Mouse (Mus musculus): ENCODE data around the gene Hnrnpr.

Hnrnpr gene

GRCm38 (mm10) chr4:136310229-136311041, at the start of gene Hnrnpr:
Gene Hnrnpr (plus strand): TSS chr4:136310942.
- peak; percentile 97 for DNase-seq (ENCODE audit: extremely low read depth, low read depth)

- no peak for DNase-seq (ENCODE audit: extremely low read depth, low read depth)
Observed at GRCm38 (mm10) chr4:136261912-136262311, 48.8 kb upstream of the Hnrnpr start.

DNA sequence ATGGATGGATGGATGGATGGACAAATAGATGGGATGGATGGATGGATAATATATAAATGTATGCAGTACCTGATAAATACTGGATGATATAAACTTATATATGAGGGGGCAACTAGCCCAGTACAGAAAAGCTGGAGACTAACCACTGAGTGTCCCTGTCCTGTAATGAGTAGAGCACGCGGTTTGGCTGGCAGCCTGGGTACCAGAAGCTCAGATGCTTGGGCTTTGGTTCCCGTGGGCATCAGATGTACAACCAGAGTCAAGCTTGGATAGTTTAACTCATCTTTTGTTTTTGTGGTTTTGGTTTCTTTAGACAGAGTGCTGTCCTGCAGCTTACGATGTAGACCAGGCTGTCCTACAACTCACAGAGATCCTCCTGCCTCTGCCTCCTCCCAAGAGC, 47.2 kb upstream of the Hnrnpr start:
- no peak for DNase-seq (ENCODE audit: extremely low read depth, low read depth)

GRCm38 (mm10) chr4:136266716-136267343, 43.9 kb upstream of the Hnrnpr start:
- peak; percentile 39 for DNase-seq (ENCODE audit: extremely low read depth, low read depth)

DNA sequence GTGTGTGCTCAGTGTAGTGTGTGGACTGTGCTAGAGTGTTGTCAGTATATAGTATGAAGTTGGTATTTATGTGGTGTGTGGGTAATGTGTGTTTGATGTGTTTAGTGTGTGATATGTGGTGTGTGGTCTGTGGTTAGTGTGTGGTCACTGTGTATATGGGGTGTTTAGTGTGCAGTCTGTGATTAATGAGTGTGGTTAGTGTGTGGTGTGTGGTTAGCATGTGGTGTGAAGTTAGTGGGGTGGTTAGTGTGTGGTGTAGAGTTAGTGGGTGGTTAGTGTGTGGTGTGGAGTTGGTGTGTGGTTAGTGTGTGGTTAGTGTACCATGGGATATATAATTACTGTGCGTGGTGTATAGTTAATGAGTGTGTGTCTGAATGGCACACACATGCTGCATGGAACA, 41.8 kb upstream of the Hnrnpr start:
- no peak for DNase-seq (ENCODE audit: extremely low read depth, low read depth)

- no peak for DNase-seq (ENCODE audit: extremely low read depth, low read depth)
Observed at GRCm38 (mm10) chr4:136270648-136271047, 40.1 kb upstream of the Hnrnpr start.

- no peak for DNase-seq (ENCODE audit: extremely low read depth, low read depth)
Observed at GRCm38 (mm10) chr4:136281097-136281496, 29.6 kb upstream of the Hnrnpr start.

GRCm38 (mm10) chr4:136281611-136282010, 29.1 kb upstream of the Hnrnpr start:
- DNase-seq (ENCODE audit: extremely low read depth, low read depth) = no peak

DNA sequence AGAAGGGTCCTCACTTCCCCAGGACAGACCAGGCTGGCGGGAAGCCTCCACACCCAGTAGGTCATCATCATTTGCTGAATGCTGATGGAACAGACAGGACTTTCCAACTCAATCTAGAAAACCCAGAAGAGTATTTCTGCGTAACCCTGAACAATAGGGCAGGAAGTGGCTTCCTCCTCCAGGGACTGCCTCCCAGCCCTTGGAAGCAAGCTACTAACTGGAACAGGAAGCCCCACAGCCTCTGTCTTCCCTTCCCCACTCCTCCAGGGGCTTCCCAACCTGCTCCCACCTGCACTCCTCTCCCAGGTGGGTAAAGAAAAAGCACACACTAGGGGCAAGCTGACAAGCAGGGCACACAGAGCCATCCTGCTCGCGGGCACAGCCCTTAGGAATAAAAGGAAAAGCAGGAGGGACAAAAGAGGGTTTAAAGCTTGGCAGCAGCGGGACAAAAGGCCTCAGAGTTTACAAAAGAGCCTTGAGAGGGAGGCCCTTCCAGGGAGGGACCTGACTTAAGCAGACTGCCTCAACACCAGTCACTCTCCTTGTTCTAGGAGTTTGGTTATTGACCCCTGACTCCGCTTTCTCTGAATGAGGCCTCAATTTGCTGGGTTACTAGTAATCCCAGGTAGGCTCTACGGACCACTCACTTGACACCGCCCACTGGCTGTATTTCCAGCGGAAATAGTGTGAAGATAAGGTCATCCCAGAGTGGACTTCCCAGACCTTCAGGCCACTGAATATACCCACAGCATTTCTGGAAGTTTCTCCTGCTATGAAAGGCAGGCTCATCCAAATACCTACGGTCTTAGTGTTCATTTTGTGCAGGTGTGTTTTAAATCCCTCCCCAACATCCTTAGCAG, 27.9 kb upstream of the Hnrnpr start:
- no peak for DNase-seq (ENCODE audit: extremely low read depth, low read depth)

DNA sequence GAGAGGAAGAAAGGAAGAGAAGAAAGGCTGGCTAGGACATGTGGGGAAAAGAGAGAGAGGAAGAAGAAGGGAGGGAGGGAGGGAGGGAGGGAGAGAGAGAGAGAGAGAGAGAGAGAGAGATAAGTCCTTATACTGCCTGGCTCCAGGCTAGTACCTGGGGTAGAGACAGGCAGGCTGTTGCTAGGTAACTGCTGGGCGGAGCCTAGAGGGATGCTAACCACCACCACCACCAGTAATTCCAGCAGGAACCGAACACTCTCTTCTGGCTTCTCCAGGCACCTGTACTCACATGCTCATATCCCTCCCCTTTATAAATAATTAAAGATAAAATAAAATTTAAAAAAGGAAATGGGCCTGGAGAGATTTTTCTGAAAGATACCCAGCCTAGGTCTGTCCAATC, 27.0 kb upstream of the Hnrnpr start:
- no peak for DNase-seq (ENCODE audit: extremely low read depth, low read depth)

DNA sequence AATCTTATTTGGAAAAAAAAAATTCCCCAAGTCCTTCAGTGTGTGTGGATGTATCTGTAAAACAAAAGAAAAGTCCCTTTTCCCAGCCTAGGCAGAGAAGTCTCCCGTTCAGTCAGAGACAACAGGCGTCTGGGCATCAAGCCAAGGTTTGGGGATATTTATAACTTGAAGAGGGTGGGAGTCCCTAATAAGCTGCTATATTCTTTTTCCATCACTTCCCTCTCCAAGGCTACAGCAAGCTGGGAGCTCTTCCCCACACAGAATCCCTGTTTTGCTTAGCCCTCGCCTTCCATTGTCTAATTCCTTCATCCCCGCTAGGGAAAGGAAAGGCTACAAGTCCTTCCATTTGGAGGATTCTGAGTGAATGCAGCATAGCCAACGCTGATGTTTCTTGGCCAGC, 26.3 kb upstream of the Hnrnpr start, which contains the start of gene Zfp46:
TSS of gene Zfp46 (plus strand) at position 229 of the 400 bp plus-strand sequence.
- peak; percentile 68 for DNase-seq (ENCODE audit: extremely low read depth, low read depth)

DNA sequence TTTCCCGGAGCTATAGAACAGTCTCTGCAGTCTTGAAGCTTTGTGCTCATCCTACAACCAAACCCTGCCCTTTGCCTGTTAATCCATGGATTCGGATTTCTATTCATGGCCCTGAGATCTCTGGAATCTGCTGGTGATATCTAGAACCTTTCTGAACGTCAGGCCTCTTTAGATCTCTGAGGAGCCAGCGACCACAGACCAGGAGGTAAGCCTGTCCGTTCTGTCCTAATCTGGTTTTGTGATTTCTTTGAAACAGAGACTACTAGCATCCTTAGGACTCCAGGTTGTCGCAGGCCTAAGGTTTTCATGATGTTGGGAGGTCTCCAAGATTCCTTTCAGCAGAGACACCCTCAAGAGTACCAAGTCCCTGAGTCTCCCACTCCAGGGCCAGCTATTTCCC, 25.9 kb upstream of the Hnrnpr start:
- DNase-seq (ENCODE audit: extremely low read depth, low read depth) = no peak

- DNase-seq (ENCODE audit: extremely low read depth, low read depth) = peak; percentile 87
Observed at GRCm38 (mm10) chr4:136285348-136285810, 25.4 kb upstream of the Hnrnpr start.

GRCm38 (mm10) chr4:136285811-136286371, 24.9 kb upstream of the Hnrnpr start:
- DNase-seq (ENCODE audit: extremely low read depth, low read depth) = peak; percentile 93

- DNase-seq (ENCODE audit: extremely low read depth, low read depth) = no peak
Observed at GRCm38 (mm10) chr4:136289918-136290780, 20.6 kb upstream of the Hnrnpr start.

DNA sequence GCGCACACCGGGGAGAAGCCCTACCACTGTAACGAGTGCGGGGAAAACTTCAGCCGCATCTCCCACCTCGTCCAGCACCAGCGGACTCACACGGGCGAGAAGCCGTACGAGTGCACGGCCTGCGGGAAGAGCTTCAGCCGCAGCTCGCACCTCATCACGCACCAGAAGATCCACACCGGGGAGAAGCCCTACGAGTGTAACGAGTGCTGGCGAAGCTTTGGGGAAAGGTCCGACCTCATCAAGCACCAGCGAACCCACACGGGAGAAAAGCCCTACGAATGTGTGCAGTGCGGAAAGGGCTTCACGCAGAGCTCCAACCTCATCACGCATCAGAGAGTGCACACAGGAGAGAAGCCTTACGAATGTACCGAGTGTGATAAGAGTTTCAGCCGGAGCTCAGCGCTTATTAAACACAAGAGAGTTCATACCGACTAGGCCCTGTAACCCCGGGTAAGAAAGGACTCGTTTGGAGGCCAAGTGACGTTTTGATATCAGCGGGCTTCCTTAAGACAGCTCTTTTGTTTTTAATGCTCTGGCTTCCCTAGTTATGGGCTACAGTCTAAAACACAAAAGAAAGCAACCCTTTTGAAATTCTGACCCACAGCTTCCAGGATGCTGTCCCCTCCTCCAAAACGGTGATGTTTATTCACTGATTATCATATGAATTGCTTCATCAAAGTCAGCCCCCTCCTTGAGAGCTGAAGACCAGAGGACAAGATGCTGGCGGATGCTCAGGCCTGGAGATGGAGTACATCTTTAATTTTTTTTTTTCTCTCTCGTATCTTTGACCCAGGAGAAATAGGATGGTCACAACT, 19.8 kb upstream of the Hnrnpr start:
- no peak for DNase-seq (ENCODE audit: extremely low read depth, low read depth)

- DNase-seq (ENCODE audit: extremely low read depth, low read depth) = no peak
Observed at GRCm38 (mm10) chr4:136291692-136292091, 19.1 kb upstream of the Hnrnpr start.

- no peak for DNase-seq (ENCODE audit: extremely low read depth, low read depth)
Observed at GRCm38 (mm10) chr4:136295941-136296340, 14.8 kb upstream of the Hnrnpr start.

- DNase-seq (ENCODE audit: extremely low read depth, low read depth) = no peak
Observed at GRCm38 (mm10) chr4:136302462-136302861, 8.3 kb upstream of the Hnrnpr start.

- DNase-seq (ENCODE audit: extremely low read depth, low read depth) = no peak
Observed at GRCm38 (mm10) chr4:136304181-136304580, 6.6 kb upstream of the Hnrnpr start.
